Mouse (Mus musculus): Measurements from ENCODE around the gene Antxr1. TPM values are rescaled to one million over a fixed set of nuclear protein-coding genes. Genes with fewer than 3 reads are reported as not detected.

Gene Antxr1
- polyA plus RNA-seq, 1 experiment from 2014 or later: 0.54 TPM

- ATAC-seq (ENCODE audit: low read depth): no peak
- H3K9me3 ChIP-seq (replicated peaks; ENCODE audit: control insufficient read depth, low read length): no peaks in the 10 kb centered on the region
- H3K9ac ChIP-seq (ENCODE audit: low read depth, low read length): no peak overlapping the region
- H3K4me1 ChIP-seq (ENCODE audit: control insufficient read depth, low read depth, low read length): peaks cover 22% of the 10 kb centered on the region
- H3K4me2 ChIP-seq (ENCODE audit: low read depth, low read length): no peak overlapping the region
- H3K36me3 ChIP-seq (ENCODE audit: control insufficient read depth, insufficient read depth): no peaks in the 10 kb centered on the region
- no peaks in the 10 kb centered on the region; the same call in 1 of the 2 replicates for H3K27me3 ChIP-seq (ENCODE audit: control insufficient read depth, insufficient read depth, low read depth, low read length)
- H3K27ac ChIP-seq (ENCODE audit: low read length): no peak overlapping the region
- H3K4me3 ChIP-seq (ENCODE audit: low read depth, low read length): no peak overlapping the region
- WGBS (ENCODE audit: insufficient replicate concordance): 80% methylated on average over 9 of the region's 9 CpGs
Observed at GRCm38 (mm10) chr6:87168021-87168420, 167.6 kb downstream of the Antxr1 start.

GRCm38 (mm10) chr6:87166673-87167305 lies 168.8 kb downstream of the Antxr1 start:
- Histone ChIP-seq H3K27ac (ENCODE audit: low read length) (no peak overlapping the region), H3K9ac (ENCODE audit: low read depth, low read length) (no peak overlapping the region), H3K36me3 (ENCODE audit: control insufficient read depth, insufficient read depth) (no peaks in the 10 kb centered on the region), H3K4me2 (ENCODE audit: low read depth, low read length) (no peak overlapping the region), H3K4me3 (ENCODE audit: low read depth, low read length) (no peak overlapping the region), H3K9me3 (replicated peaks; ENCODE audit: control insufficient read depth, low read length) (no peaks in the 10 kb centered on the region), H3K27me3 (ENCODE audit: control insufficient read depth, insufficient read depth, low read depth, low read length) (no peaks in the 10 kb centered on the region; the same call in 1 of the 2 replicates), H3K4me1 (ENCODE audit: control insufficient read depth, low read depth, low read length) (peaks cover 22% of the 10 kb centered on the region)
- 72% methylated on average over 12 of the region's 12 CpGs for WGBS (ENCODE audit: insufficient replicate concordance)
- no peak for ATAC-seq (ENCODE audit: low read depth)

GRCm38 (mm10) chr6:87165536-87166311 lies 169.9 kb downstream of the Antxr1 start:
- Histone ChIP-seq H3K36me3 (ENCODE audit: control insufficient read depth, insufficient read depth) (no peaks in the 10 kb centered on the region), H3K27ac (ENCODE audit: low read length) (no peak overlapping the region), H3K9ac (ENCODE audit: low read depth, low read length) (no peak overlapping the region), H3K4me3 (ENCODE audit: low read depth, low read length) (no peak overlapping the region), H3K9me3 (replicated peaks; ENCODE audit: control insufficient read depth, low read length) (no peaks in the 10 kb centered on the region), H3K27me3 (ENCODE audit: control insufficient read depth, insufficient read depth, low read depth, low read length) (no peaks in the 10 kb centered on the region; the same call in 1 of the 2 replicates), H3K4me1 (ENCODE audit: control insufficient read depth, low read depth, low read length) (peaks cover 13% of the 10 kb centered on the region), H3K4me2 (ENCODE audit: low read depth, low read length) (no peak overlapping the region)
- ATAC-seq (ENCODE audit: low read depth): no peak
- WGBS (ENCODE audit: insufficient replicate concordance): 61% methylated on average over 8 of the region's 8 CpGs

- no peak overlapping the region for H3K4me3 ChIP-seq (ENCODE audit: low read depth, low read length)
- no peaks in the 10 kb centered on the region for H3K36me3 ChIP-seq (ENCODE audit: control insufficient read depth, insufficient read depth)
- 56% methylated on average over 12 of the region's 12 CpGs for WGBS (ENCODE audit: insufficient replicate concordance)
- H3K27me3 ChIP-seq (ENCODE audit: control insufficient read depth, insufficient read depth, low read depth, low read length): no peaks in the 10 kb centered on the region; the same call in 1 of the 2 replicates
- H3K4me2 ChIP-seq (ENCODE audit: low read depth, low read length): no peak overlapping the region
- no peak for ATAC-seq (ENCODE audit: low read depth)
- no peak overlapping the region for H3K9ac ChIP-seq (ENCODE audit: low read depth, low read length)
- H3K27ac ChIP-seq (ENCODE audit: low read length): no peak overlapping the region
- no peaks in the 10 kb centered on the region for H3K9me3 ChIP-seq (replicated peaks; ENCODE audit: control insufficient read depth, low read length)
- H3K4me1 ChIP-seq (ENCODE audit: control insufficient read depth, low read depth, low read length): no peaks in the 10 kb centered on the region
Observed at GRCm38 (mm10) chr6:87161391-87162263, 174.0 kb downstream of the Antxr1 start.

GRCm38 (mm10) chr6:87160196-87160595 lies 175.4 kb downstream of the Antxr1 start:
- Histone ChIP-seq H3K36me3 (ENCODE audit: control insufficient read depth, insufficient read depth) (no peaks in the 10 kb centered on the region), H3K4me1 (ENCODE audit: control insufficient read depth, low read depth, low read length) (no peaks in the 10 kb centered on the region), H3K4me3 (ENCODE audit: low read depth, low read length) (no peak overlapping the region), H3K27ac (ENCODE audit: low read length) (no peak overlapping the region), H3K4me2 (ENCODE audit: low read depth, low read length) (no peak overlapping the region), H3K27me3 (ENCODE audit: control insufficient read depth, insufficient read depth, low read depth, low read length) (no peaks in the 10 kb centered on the region), H3K9me3 (replicated peaks; ENCODE audit: control insufficient read depth, low read length) (no peaks in the 10 kb centered on the region), H3K9ac (ENCODE audit: low read depth, low read length) (no peak overlapping the region)
- WGBS (ENCODE audit: insufficient replicate concordance): 80% methylated on average over 5 of the region's 5 CpGs
- no peak for ATAC-seq (ENCODE audit: low read depth)

GRCm38 (mm10) chr6:87158062-87158623 lies 177.5 kb downstream of the Antxr1 start:
- ATAC-seq (ENCODE audit: low read depth): no peak
- H3K4me2 ChIP-seq (ENCODE audit: low read depth, low read length): no peak overlapping the region
- 68% methylated on average over 7 of the region's 7 CpGs for WGBS (ENCODE audit: insufficient replicate concordance)
- H3K9me3 ChIP-seq (replicated peaks; ENCODE audit: control insufficient read depth, low read length): no peaks in the 10 kb centered on the region
- no peak overlapping the region for H3K4me3 ChIP-seq (ENCODE audit: low read depth, low read length)
- H3K4me1 ChIP-seq (ENCODE audit: control insufficient read depth, low read depth, low read length): peaks cover 5% of the 10 kb centered on the region
- H3K36me3 ChIP-seq (ENCODE audit: control insufficient read depth, insufficient read depth): no peaks in the 10 kb centered on the region
- no peak overlapping the region for H3K27ac ChIP-seq (ENCODE audit: low read length)
- H3K9ac ChIP-seq (ENCODE audit: low read depth, low read length): no peak overlapping the region
- H3K27me3 ChIP-seq (ENCODE audit: control insufficient read depth, insufficient read depth, low read depth, low read length): no peaks in the 10 kb centered on the region

- no peaks in the 10 kb centered on the region for H3K36me3 ChIP-seq (ENCODE audit: control insufficient read depth, insufficient read depth)
- no peaks in the 10 kb centered on the region for H3K9me3 ChIP-seq (replicated peaks; ENCODE audit: control insufficient read depth, low read length)
- H3K4me1 ChIP-seq (ENCODE audit: control insufficient read depth, low read depth, low read length): peaks cover 13% of the 10 kb centered on the region
- H3K4me3 ChIP-seq (ENCODE audit: low read depth, low read length): no peak overlapping the region
- no peak for ATAC-seq (ENCODE audit: low read depth)
- H3K9ac ChIP-seq (ENCODE audit: low read depth, low read length): no peak overlapping the region
- WGBS (ENCODE audit: insufficient replicate concordance): 79% methylated on average over 3 of the region's 3 CpGs
- H3K4me2 ChIP-seq (ENCODE audit: low read depth, low read length): no peak overlapping the region
- no peaks in the 10 kb centered on the region for H3K27me3 ChIP-seq (ENCODE audit: control insufficient read depth, insufficient read depth, low read depth, low read length)
- H3K27ac ChIP-seq (ENCODE audit: low read length): no peak overlapping the region
Observed at GRCm38 (mm10) chr6:87153836-87154235, 181.8 kb downstream of the Antxr1 start.

GRCm38 (mm10) chr6:87153231-87153580 lies 182.4 kb downstream of the Antxr1 start:
- peak overlapping the region; percentile 23; the same call in 1 of the 2 replicates for H3K4me3 ChIP-seq (ENCODE audit: low read depth, low read length)
- peaks cover 13% of the 10 kb centered on the region for H3K4me1 ChIP-seq (ENCODE audit: control insufficient read depth, low read depth, low read length)
- H3K36me3 ChIP-seq (ENCODE audit: control insufficient read depth, insufficient read depth): no peaks in the 10 kb centered on the region
- ATAC-seq (ENCODE audit: low read depth): no peak; the same call in 1 of the 2 replicates
- 28% methylated on average over 7 of the region's 7 CpGs for WGBS (ENCODE audit: insufficient replicate concordance)
- H3K9me3 ChIP-seq (replicated peaks; ENCODE audit: control insufficient read depth, low read length): no peaks in the 10 kb centered on the region
- peak overlapping the region; percentile 50 for H3K4me2 ChIP-seq (ENCODE audit: low read depth, low read length)
- peak overlapping the region; percentile 25; the same call in 1 of the 2 replicates for H3K27ac ChIP-seq (ENCODE audit: low read length)
- H3K27me3 ChIP-seq (ENCODE audit: control insufficient read depth, insufficient read depth, low read depth, low read length): no peaks in the 10 kb centered on the region
- 0 out of 2 replicates have a peak overlapping the region, but pooled peaks have one; percentile 7 for H3K9ac ChIP-seq (ENCODE audit: low read depth, low read length)
